Mouse (Mus musculus): Measurements from ENCODE around the gene Krt5. TPM values are rescaled to one million over a fixed set of nuclear protein-coding genes. Genes with fewer than 3 reads are reported as not detected.

Krt5 gene
- 5.3 and 7.9 TPM in 2 replicates for polyA plus RNA-seq (2016; fragmentation: Nextera tagmentation; extraction: Ambion mirVana)

DNA sequence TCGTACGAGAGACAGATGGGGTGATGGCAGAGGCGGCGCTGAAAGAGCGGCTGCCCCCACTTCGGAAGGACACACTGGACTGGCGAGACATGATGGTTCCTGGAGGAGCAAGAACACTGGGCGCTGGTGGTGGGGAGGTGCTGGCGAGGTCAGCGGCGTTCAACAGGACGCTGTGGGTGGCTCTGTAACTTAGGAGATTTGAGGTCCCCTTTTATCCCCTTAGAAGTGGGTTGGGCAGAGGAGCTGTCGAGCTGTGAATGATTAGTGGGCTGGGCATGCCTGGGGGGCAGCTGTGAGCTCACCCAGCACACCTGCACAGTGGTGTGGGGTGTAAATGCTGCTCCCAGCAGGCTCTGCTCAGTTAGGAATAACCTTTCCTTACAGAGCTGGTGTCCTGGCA, at the start of gene Krt5:
Krt5 (minus strand) TSS at position 179 of the 400 bp plus-strand sequence.
- H3K9me3 ChIP-seq = no peaks in the 10 kb centered on the region
- H3K4me2 ChIP-seq (replicated peaks) = no peak within 1 kb of the TSS
- no peak for ATAC-seq (ENCODE audit: low FRiP score, low read depth)
- no peak within 1 kb of the TSS for H3K27ac ChIP-seq (replicated peaks)
- H3K36me3 ChIP-seq = no peaks in the 10 kb centered on the region
- H3K27me3 ChIP-seq = no peaks in the 10 kb centered on the region
- H3K4me1 ChIP-seq = no peaks in the 10 kb centered on the region
- H3K4me3 ChIP-seq = no peak within 1 kb of the TSS
- 79% methylated on average over 13 of the region's 13 CpGs for WGBS
- H3K9ac ChIP-seq (replicated peaks) = no peak within 1 kb of the TSS

DNA sequence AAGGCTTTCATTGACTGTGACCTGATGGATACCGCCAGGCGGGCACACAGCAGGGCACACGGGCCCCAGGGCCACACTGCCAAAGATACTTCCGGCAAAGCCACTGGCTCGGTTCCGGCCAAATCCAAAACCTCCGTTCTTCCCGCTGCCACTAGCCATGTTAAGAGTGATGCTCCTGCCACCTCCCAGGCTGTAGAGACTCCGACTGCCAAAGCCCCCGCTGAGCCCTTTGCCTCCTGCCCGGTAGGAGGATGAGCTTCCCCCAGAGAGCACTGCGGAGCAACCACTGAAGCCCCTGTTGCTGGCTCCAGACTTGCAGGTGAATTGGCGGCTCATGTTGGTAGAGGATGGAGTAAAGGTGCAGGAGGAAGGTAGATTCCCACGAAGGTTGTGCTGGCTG, 30.0 kb upstream of the Krt5 start, which contains the start of gene Krt71:
Krt71 (minus strand) TSS at position 399 of the 400 bp plus-strand sequence.
- H3K4me3 ChIP-seq = no peak within 1 kb of the TSS
- H3K4me2 ChIP-seq (replicated peaks) = no peak within 1 kb of the TSS
- no peaks in the 10 kb centered on the region for H3K4me1 ChIP-seq
- no peak within 1 kb of the TSS for H3K9ac ChIP-seq (replicated peaks)
- no peak for ATAC-seq (ENCODE audit: low FRiP score, low read depth)
- WGBS = 57% methylated on average over 14 of the region's 14 CpGs
- H3K27me3 ChIP-seq = no peaks in the 10 kb centered on the region
- no peaks in the 10 kb centered on the region for H3K9me3 ChIP-seq
- no peak within 1 kb of the TSS for H3K27ac ChIP-seq (replicated peaks)
- H3K36me3 ChIP-seq = no peaks in the 10 kb centered on the region

DNA sequence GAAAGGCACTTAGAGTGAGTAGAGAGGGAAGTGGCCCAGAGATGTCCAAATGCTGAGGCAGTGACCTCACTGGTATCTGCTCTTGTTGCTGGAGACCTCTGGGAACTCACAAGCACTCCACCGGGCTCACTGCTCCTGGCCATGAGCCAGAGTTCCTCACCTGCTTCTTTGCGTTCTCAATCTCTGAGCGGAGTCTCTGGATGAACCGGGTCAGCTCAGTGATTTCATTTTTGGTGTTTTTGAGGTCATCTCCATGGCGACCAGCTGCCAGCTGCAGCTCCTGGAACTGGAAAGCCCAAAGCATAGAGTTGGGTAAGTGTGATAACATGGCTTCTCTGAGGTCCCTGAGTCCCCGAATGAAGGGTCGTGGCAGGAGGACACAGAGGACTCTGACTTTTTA, 25.1 kb upstream of the Krt5 start:
- H3K4me1 ChIP-seq = no peaks in the 10 kb centered on the region
- ATAC-seq (ENCODE audit: low FRiP score, low read depth) = no peak
- no peak overlapping the region for H3K27ac ChIP-seq (replicated peaks)
- no peaks in the 10 kb centered on the region for H3K9me3 ChIP-seq
- H3K4me2 ChIP-seq (replicated peaks) = no peak overlapping the region
- H3K9ac ChIP-seq (replicated peaks) = no peak overlapping the region
- 74% methylated on average over 7 of the region's 7 CpGs for WGBS
- no peaks in the 10 kb centered on the region for H3K36me3 ChIP-seq
- H3K27me3 ChIP-seq = no peaks in the 10 kb centered on the region
- H3K4me3 ChIP-seq = no peak overlapping the region

DNA sequence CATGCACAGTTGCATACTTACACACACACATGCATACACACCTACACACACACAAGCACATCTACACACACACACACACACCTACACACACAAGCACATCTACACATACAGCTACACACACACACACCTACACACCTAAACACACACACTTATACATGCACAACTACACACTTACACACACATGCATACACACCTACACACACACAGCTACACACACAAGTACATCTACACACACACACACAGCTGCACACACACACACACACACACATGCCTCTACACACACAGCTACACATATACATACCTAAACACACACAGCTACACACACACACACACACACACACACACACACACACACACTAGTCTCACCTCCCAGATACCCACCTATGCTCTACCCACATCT, 18.0 kb upstream of the Krt5 start:
- Histone ChIP-seq H3K36me3 (no peaks in the 10 kb centered on the region), H3K9ac (replicated peaks) (no peak overlapping the region), H3K4me3 (no peak overlapping the region), H3K27me3 (no peaks in the 10 kb centered on the region), H3K4me1 (no peaks in the 10 kb centered on the region), H3K4me2 (replicated peaks) (no peak overlapping the region), H3K9me3 (no peaks in the 10 kb centered on the region), H3K27ac (replicated peaks) (no peak overlapping the region)
- no peak for ATAC-seq (ENCODE audit: low FRiP score, low read depth)

DNA sequence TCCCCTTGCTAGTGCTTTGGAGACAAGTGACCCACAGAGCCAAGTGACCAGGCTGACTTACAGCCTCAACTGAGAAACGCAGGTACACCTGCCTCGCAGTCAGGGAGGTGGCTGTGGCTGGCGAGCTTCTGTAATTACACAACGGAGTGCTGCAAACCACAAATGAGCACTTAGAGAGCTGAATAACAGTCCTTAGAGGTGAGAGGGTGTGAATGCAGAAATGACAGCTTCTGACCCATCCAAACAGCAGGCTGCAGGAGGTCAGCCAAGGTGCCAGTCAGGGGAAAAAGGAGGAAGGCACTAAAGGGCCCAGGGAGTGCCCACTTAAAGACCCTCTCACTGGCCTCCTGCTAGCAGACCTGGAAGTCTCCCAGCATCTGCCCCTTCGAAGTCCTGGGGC, 12.0 kb upstream of the Krt5 start:
- Histone ChIP-seq H3K4me2 (replicated peaks) (no peak overlapping the region), H3K36me3 (no peaks in the 10 kb centered on the region), H3K9ac (replicated peaks) (no peak overlapping the region), H3K27ac (replicated peaks) (no peak overlapping the region), H3K4me1 (no peaks in the 10 kb centered on the region), H3K4me3 (no peak overlapping the region), H3K27me3 (no peaks in the 10 kb centered on the region), H3K9me3 (no peaks in the 10 kb centered on the region)
- WGBS = 77% methylated on average over 5 of the region's 5 CpGs
- no peak for ATAC-seq (ENCODE audit: low FRiP score, low read depth)

DNA sequence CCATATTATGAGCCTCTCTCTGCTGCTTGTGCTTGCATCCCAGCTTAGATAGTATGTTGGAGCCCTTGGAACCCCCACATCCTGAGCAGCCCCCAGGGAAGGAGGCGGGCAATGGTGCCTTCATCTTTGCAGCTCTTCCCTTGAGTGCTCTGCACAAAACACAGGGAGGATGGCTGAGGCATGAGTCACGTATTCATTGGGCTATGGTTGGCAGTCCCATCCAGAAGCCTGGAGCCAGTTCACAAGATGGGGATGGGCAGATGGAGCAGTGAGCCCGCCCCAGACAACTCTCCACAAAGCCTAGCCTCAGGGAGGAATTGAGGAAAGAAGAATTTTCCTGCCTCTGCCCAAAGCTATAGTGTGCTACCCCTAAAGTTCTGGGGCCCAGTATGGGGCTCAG, 3.1 kb upstream of the Krt5 start:
- 70% methylated on average over 3 of the region's 3 CpGs for WGBS
- Histone ChIP-seq H3K27me3 (no peaks in the 10 kb centered on the region), H3K36me3 (no peaks in the 10 kb centered on the region), H3K4me2 (replicated peaks) (no peak overlapping the region), H3K27ac (replicated peaks) (no peak overlapping the region), H3K4me1 (no peaks in the 10 kb centered on the region), H3K4me3 (no peak overlapping the region), H3K9ac (replicated peaks) (no peak overlapping the region), H3K9me3 (no peaks in the 10 kb centered on the region)
- no peak for ATAC-seq (ENCODE audit: low FRiP score, low read depth)

DNA sequence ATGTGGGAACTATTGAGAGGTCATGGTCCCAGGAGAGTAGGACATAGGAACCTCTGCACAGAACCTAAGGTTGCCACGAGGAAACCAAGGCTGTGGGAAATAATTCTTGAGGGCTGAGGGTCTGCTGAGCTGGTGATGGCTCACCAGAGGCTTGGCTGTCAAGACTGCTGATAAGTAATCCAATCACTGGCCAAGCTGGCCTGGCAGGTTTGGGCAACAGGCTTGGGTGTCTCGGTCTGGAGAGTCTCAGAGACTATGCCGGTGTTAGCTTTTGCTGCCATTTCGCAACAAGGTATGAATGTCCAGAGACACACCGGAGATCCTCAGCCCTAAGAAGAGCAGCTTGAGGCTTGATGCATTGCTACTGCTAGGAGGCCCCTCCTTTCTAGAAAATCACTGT, 1.7 kb upstream of the Krt5 start:
- WGBS = 88% methylated on average over 5 of the region's 5 CpGs
- H3K4me2 ChIP-seq (replicated peaks) = no peak overlapping the region
- no peak for ATAC-seq (ENCODE audit: low FRiP score, low read depth)
- H3K4me1 ChIP-seq = no peaks in the 10 kb centered on the region
- H3K36me3 ChIP-seq = no peaks in the 10 kb centered on the region
- no peak overlapping the region for H3K9ac ChIP-seq (replicated peaks)
- no peaks in the 10 kb centered on the region for H3K9me3 ChIP-seq
- no peak overlapping the region for H3K27ac ChIP-seq (replicated peaks)
- no peaks in the 10 kb centered on the region for H3K27me3 ChIP-seq
- no peak overlapping the region for H3K4me3 ChIP-seq

DNA sequence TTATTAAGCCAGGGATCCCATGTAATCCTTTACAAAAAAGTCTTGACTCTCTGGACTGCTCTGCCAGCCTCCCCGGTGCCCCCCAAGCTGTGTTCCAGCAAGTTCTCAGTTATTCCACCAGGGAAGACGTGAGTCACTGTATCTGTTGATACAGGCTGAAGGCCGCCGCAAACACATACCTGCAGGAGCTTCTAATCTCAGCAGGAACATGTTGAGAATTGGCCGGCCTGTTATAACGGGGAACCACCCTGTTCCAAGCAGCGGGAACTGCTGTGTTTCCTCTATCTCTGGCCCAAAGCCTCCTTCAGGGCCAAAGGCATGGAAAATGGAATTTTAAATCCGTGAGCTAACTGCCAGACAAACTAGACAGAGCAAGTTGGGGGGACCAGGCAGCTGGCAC, 1.0 kb upstream of the Krt5 start:
- no peak overlapping the region for H3K9ac ChIP-seq (replicated peaks)
- H3K4me1 ChIP-seq = no peaks in the 10 kb centered on the region
- H3K27me3 ChIP-seq = no peaks in the 10 kb centered on the region
- no peak overlapping the region for H3K4me2 ChIP-seq (replicated peaks)
- 69% methylated on average over 8 of the region's 8 CpGs for WGBS
- H3K4me3 ChIP-seq = no peak overlapping the region
- H3K9me3 ChIP-seq = no peaks in the 10 kb centered on the region
- no peak overlapping the region for H3K27ac ChIP-seq (replicated peaks)
- no peak for ATAC-seq (ENCODE audit: low FRiP score, low read depth)
- no peaks in the 10 kb centered on the region for H3K36me3 ChIP-seq

DNA sequence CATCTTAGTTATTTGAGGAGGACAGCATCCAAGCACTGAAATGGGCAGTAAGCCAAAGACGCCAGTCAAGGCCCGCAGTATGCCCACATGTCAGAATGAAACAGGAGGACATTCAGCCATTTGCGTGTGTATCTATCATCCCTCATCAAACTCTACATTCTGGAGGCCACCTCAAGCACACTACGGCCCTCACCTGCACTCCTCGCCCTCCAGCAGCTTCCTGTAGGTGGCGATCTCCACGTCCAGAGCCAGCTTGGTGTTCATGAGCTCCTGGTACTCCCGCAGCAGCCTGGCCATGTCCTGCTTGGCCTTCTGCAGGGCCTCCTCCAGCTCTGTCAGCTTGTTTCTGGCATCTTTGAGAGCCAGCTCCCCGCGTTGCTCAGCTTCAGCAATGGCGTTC, 4.0 kb downstream of the Krt5 start:
- ATAC-seq (ENCODE audit: low FRiP score, low read depth) = no peak
- Histone ChIP-seq H3K9me3 (no peaks in the 10 kb centered on the region), H3K36me3 (no peaks in the 10 kb centered on the region), H3K27ac (replicated peaks) (no peak overlapping the region), H3K9ac (replicated peaks) (no peak overlapping the region), H3K4me1 (no peaks in the 10 kb centered on the region), H3K27me3 (no peaks in the 10 kb centered on the region), H3K4me3 (no peak overlapping the region), H3K4me2 (replicated peaks) (no peak overlapping the region)
- WGBS = 63% methylated on average over 11 of the region's 11 CpGs

DNA sequence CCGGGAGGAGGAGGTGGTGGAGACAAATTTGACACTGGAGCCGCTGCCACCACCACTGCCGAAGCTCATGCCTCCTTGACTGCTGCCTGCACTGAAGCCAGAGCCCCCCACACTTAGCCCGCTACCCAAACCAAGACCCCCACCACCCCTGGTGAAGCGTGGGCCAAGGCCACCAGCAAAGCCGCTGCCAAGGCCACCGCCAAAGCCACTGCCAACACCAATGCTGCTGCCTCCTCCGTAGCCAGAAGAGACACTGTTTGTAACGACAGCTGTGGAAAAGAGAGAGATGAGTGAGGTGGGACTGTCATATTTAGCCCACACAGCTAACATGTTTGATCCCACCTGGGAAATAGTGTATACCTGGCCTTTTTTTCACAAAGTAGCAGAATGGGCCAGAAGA, 5.2 kb downstream of the Krt5 start:
- no peaks in the 10 kb centered on the region for H3K4me1 ChIP-seq
- H3K27me3 ChIP-seq = no peaks in the 10 kb centered on the region
- H3K27ac ChIP-seq (replicated peaks) = no peak overlapping the region
- no peak for ATAC-seq (ENCODE audit: low FRiP score, low read depth)
- no peak overlapping the region for H3K4me2 ChIP-seq (replicated peaks)
- H3K36me3 ChIP-seq = no peaks in the 10 kb centered on the region
- H3K9ac ChIP-seq (replicated peaks) = no peak overlapping the region
- H3K4me3 ChIP-seq = no peak overlapping the region
- H3K9me3 ChIP-seq = no peaks in the 10 kb centered on the region
- 90% methylated on average over 9 of the region's 9 CpGs for WGBS

DNA sequence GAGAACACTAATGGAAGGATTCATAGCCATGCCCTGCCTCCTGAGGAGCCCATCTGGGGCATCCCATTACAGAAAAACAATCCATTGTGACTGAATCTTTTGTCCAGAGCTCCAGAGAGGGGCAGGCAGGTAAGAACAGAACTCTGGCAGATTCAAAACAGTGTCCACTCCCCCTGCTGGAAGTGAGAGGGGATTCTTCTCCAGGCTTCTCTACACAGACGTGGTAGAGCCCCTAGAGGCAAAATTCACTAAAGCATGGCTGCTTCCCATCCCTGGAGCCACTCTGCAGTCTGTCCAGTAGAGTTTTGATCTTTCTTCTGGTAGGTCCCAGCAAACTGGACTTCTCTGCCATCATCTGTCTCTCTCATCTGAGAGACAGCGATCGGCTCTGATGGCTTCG, 8.6 kb downstream of the Krt5 start:
- no peak for ATAC-seq (ENCODE audit: low FRiP score, low read depth)
- H3K9me3 ChIP-seq = no peaks in the 10 kb centered on the region
- H3K27me3 ChIP-seq = no peaks in the 10 kb centered on the region
- H3K9ac ChIP-seq (replicated peaks) = no peak overlapping the region
- whole genome bisulfite sequencing = 69% methylated on average over 4 of the region's 4 CpGs
- no peak overlapping the region for H3K4me2 ChIP-seq (replicated peaks)
- no peaks in the 10 kb centered on the region for H3K36me3 ChIP-seq
- no peak overlapping the region for H3K4me3 ChIP-seq
- H3K27ac ChIP-seq (replicated peaks) = no peak overlapping the region
- no peaks in the 10 kb centered on the region for H3K4me1 ChIP-seq

DNA sequence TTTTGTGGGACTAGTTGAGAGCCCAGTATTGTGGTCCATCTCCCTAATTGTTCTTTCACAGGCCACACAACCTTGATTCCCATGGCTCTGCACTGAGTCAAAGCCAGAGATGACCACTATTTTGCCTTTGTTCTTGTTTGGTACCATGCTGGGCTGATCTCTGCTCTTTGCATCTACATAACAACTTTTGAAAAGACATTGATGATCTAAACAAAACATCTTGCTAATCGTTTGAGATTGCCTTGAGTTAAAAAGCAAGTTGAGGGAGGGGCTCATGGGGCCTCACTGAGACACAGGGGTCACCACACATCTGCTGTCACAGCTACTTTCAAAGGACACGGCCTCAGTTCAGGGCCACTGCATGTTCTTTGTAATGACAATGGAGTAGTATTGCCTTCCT, 10.3 kb downstream of the Krt5 start:
- no peaks in the 10 kb centered on the region for H3K36me3 ChIP-seq
- no peaks in the 10 kb centered on the region for H3K27me3 ChIP-seq
- H3K4me2 ChIP-seq (replicated peaks) = no peak overlapping the region
- no peak overlapping the region for H3K4me3 ChIP-seq
- ATAC-seq (ENCODE audit: low FRiP score, low read depth) = no peak
- H3K9ac ChIP-seq (replicated peaks) = no peak overlapping the region
- WGBS = 22% methylated on average over 2 of the region's 2 CpGs
- H3K27ac ChIP-seq (replicated peaks) = no peak overlapping the region
- no peaks in the 10 kb centered on the region for H3K4me1 ChIP-seq
- H3K9me3 ChIP-seq = no peaks in the 10 kb centered on the region

DNA sequence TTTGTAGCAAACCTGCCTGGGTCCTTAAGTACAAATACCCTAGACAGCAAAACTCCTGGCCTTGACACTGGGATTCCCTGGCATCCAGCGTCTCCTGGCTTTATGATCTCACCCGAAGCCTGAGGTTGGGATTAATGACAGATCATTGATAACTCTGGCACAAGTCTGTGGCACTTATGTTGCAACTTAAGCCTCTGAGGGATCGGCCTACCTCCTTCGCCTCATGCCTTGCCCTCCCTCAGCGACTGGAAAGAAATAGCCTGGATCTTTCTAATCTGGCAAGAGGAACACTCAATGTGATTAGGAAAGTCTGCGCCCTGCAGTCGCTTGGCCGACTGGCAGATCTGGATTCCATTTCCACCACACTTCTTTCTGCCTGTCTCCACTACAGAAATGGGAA, 12.8 kb downstream of the Krt5 start:
- ATAC-seq (ENCODE audit: low FRiP score, low read depth) = no peak
- 86% methylated on average over 8 of the region's 8 CpGs for WGBS
- no peak overlapping the region for H3K4me2 ChIP-seq (replicated peaks)
- no peak overlapping the region for H3K9ac ChIP-seq (replicated peaks)
- H3K27me3 ChIP-seq = no peaks in the 10 kb centered on the region
- no peaks in the 10 kb centered on the region for H3K9me3 ChIP-seq
- no peaks in the 10 kb centered on the region for H3K4me1 ChIP-seq
- no peak overlapping the region for H3K4me3 ChIP-seq
- no peak overlapping the region for H3K27ac ChIP-seq (replicated peaks)
- H3K36me3 ChIP-seq = no peaks in the 10 kb centered on the region

Measured in midbrain, embryonic 12.5 days (tissue).